Mouse (Mus musculus) kidney, adult 8-10 months (tissue): ENCODE data around the gene Ehbp1l1.

ENCODE experiments used
- DNase-seq, 2 experiments: peaks; one replicate each; pipeline ENCODE4 v3.0.0; 2022

Ehbp1l1 gene

DNA sequence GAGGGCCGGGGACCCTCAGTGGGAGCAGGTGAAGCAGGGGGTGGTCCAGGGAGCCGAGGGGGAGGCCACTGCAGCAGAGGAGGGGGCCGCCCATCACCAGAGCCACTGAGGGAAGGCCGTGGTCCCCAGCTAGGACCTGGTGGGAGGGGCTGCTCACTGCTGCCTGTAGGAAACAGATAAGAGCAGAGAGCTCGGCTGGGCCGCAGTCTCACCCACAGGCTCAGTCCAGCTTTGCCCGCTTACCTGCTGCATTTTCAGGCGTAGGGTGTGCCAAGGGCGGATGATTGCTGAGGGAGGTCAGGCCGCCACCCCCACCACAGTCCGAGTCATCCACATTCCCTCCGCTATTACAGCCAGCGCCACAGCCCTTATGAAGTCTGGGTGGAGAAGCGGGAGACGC, 60.7 kb downstream of the Ehbp1l1 start:
- DNase-seq = no peak

DNA sequence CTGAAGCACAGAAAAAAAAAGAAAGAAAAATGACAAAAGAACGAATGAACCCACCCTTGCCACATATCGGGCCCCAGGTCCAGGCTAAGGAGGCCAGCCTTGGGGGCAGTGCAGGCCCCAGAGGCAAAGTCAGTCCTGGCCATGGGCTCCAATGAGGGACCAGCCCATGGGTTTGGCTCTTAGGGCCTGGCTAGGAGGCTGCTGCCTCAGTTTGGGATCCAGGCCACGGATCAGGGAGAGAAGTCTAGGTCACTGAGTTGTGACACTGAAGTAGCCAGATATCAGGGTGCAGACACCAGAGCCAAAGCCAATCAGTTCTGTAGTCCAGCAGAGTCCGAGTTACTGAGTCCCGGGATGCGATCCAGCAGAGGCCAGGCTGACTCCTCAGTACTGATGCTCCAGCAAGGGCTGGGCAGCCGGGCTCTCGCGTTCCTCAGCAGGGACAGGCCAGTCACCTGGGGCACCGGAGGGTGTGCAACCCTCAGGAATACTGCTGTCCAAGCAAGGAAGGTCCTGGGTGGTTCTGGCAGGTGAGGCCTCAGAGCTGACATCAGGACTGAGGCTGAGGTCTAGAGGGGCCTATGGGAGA, 61.4 kb downstream of the Ehbp1l1 start:
- DNase-seq = no peak

DNA sequence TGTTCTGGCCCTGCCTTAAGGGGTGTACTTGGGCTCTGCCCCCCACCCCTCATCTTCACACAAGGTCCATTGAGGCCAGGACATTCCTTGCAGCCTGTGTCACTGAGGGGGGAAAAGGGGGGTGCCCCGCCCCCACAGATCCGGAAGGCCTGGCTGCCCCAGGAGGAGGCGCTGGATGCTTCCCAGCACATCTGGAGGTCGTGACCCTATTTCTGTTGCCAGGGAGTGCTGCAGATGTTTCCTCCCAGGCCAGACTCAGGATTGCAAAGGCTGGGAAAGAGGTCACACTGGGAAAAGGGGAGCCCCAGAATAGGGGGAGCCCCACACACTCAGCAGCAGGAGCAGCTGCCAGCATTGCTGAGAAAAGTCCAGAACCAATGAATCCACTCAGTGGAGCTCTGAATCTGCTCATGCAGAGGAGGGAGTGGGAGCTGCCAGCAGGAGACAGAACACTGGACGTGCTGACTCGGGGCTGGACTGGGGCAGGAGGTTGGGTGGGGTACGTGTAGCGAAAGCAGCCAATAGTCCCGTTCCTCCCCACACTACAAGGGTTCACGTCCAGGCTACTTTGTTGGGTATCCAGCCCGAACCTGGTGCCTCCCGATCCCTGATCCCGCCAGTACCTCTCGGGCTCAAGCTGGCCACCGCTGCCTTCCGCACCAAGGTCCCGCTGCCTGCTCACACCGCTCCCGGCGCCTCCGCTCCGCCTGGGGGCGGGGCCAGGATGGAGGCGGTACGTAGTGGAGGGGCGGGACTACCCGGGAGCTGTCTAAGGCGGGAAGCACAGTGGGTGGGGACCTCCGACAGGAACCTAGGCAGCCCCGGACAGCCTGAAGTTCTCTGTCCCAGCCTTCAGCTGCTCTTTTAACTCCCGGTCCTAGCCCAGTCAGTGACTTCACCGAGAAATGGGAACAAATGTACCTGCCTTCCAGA, 62.9 kb downstream of the Ehbp1l1 start, which contains the start of gene Sipa1:
Gene Sipa1 (minus strand): TSS at position 727 of the 933 bp plus-strand sequence.
- peak; percentile 92 to 94 for DNase-seq

DNA sequence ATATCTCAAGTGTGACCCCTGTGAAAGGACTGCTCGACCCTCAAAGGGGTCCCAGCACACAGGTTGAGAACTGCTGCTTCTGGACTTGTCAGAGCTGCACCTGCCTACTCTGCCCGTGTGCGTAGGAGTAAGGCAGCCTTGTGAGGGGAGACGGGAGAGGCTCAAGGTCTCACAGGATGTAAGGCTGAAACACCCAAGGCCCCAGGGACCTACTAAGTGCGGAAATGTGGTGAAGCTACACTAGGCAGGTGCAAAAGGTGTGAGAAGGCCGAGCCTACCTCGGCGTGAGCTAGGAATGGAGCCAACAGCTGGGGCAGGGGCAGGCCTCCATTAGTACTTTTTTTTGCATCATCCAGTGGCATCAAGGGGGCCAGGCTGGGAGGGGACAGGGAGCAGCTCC, 63.8 kb downstream of the Ehbp1l1 start:
- no peak for DNase-seq

DNA sequence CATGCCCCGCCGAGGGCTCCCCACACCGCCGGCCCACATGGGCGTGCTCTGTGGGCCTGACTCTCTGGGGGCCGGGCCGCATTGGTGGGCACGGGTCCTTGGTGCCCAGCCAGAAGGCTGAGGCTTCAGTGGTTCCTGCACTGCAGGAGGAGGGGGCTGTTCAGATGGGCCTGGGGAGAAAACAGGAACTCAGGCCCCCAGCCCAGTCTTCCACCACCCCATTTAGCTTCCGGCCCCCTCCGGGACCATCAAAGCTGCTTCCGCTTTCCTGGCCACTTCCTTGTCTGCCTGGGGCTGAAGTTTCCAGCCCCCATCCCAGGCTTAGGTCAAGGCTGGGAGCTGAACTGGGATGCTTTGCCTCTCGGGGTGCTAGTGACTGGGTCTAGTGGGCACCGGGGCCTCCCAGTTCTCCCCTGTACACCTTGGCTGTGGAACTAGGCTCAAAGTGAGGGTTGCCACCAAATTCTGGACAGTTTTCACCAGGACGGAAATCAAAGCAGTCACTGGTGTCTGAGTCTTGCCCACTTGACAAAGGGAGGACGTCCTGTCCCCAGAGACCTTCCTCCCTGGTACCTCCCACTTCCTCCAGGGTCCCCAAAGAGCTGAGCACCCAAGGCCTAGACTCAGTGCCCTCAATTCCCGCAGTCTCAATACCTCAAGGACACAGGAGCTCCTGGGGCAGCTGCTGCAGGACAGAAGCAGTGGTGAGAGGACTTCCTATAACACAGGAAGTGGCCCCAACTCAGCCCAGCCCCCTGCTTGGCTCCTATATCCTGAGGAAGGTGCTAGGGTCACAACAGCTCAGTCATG, 65.0 kb downstream of the Ehbp1l1 start:
- peak; percentile 43 to 45 for DNase-seq
